Mouse (Mus musculus) liver, postnatal 0 days (tissue): ENCODE data around the gene Ngly1. TPM values are rescaled to one million over a fixed set of nuclear protein-coding genes. Genes with fewer than 3 reads are reported as not detected.
"Not testable (repeated sequence)": the region's sequence is repeated elsewhere in the genome, so short reads cannot be mapped to it uniquely, and the experiment has no call there.

Experiments used
- ATAC-seq: fragments of 200-750 bp; cut with Nextera tagmentation; 2 replicates; pipeline ENCODE4 v1.8.0; 2017; ENCODE audit warnings: mild to moderate bottlenecking, moderate library complexity
- DNase-seq: peaks from one replicate; pipeline ENCODE4 v3.0.0-alpha.2; 2016
- H3K27ac ChIP-seq: fragments of 300-500 bp; sonication (generic); 2 replicates; pipeline ENCODE4 v1.5.1; 2014; ENCODE audit warnings: antibody characterized with exemption, moderate library complexity, mild to moderate bottlenecking, low read depth
- H3K27me3 ChIP-seq: fragments of 300-500 bp; sonication (generic); 2 replicates; pipeline ENCODE4 v1.6.1; 2014; ENCODE audit warnings: low read length, control low read depth, mixed read lengths; ENCODE audit not compliant: insufficient read depth
- H3K36me3 ChIP-seq: fragments of 300-500 bp; sonication (generic); replicated peaks from 2 replicates; pipeline ENCODE4 v1.6.1; 2014; ENCODE audit warnings: mild to moderate bottlenecking, control low read depth, low read length, moderate library complexity, mixed read lengths; ENCODE audit not compliant: insufficient read depth
- H3K4me1 ChIP-seq: fragments of 300-500 bp; sonication (generic); 2 replicates; pipeline ENCODE4 v1.6.1; 2014; ENCODE audit warnings: antibody characterized with exemption, mild to moderate bottlenecking, control low read depth; ENCODE audit not compliant: insufficient read depth
- H3K4me2 ChIP-seq: fragments of 300-500 bp; sonication (generic); 2 replicates; pipeline ENCODE4 v1.6.1; 2014; ENCODE audit warnings: low read depth, mild to moderate bottlenecking, low read length, moderate library complexity, mixed read lengths
- H3K4me3 ChIP-seq: fragments of 300-500 bp; sonication (generic); 2 replicates; pipeline ENCODE4 v1.5.1; 2014; ENCODE audit warnings: low read depth, low read length
- H3K9ac ChIP-seq: fragments of 300-500 bp; sonication (generic); replicated peaks from 2 replicates; pipeline ENCODE4 v1.6.1; 2014; ENCODE audit warnings: mild to moderate bottlenecking, moderate library complexity
- H3K9me3 ChIP-seq: fragments of 300-500 bp; sonication (generic); 2 replicates; pipeline ENCODE4 v1.6.1; 2016; ENCODE audit warnings: mild to moderate bottlenecking, control low read depth, low read length, mixed read lengths
- CTCF ChIP-seq: sonication (generic); IDR thresholded peaks from 2 replicates; pipeline ENCODE4 v1.5.1; 2016; ENCODE audit warnings: antibody characterized with exemption, low read depth
- EP300 ChIP-seq: IDR thresholded peaks from 2 replicates; pipeline ENCODE4 v1.6.1; 2016; ENCODE audit warnings: antibody characterized with exemption, low read depth, mild to moderate bottlenecking
- WGBS: fragments of 180-500 bp; shearing (Covaris S2); extraction: QIAGEN DNeasy Blood & Tissue Kit; methylation state at CpG from one replicate; pipeline ENCODE4 v1.1.7; 2014; ENCODE audit not compliant: insufficient replicate concordance; 5-methylcytosine and 5-hydroxymethylcytosine counted together
- polyA plus RNA-seq: library from polyadenylated mRNA; unstranded; fragments of >200 nt; fragmentation: Nextera tagmentation; extraction: Ambion mirVana; gene quantifications from 2 replicates; pipeline ENCODE4 v1.2.1, GENCODE M21; 2015

Gene Ngly1
- polyA plus RNA-seq, 1 experiment from 2014 or later: 19.9 TPM

GRCm38 (mm10) chr14:16296816-16297468 is 47.9 kb downstream of the Ngly1 start:
- Histone ChIP-seq H3K27ac (no peak overlapping the region), H3K9me3 (no peaks in the 10 kb centered on the region), H3K27me3 (no peaks in the 10 kb centered on the region), H3K4me1 (no peaks in the 10 kb centered on the region), H3K9ac (no peak overlapping the region), H3K4me3 (no peak overlapping the region), H3K4me2 (no peak overlapping the region), H3K36me3 (peaks cover 27% of the 10 kb centered on the region; the same call in 1 of the 2 replicates)
- 71% methylated on average over 2 of the region's 2 CpGs for WGBS
- no peak for TF ChIP-seq CTCF
- TF ChIP-seq EP300: no peak
- ATAC-seq (no peak), DNase-seq (no peak)

- no peak for DNase-seq
- Histone ChIP-seq H3K27me3 (no peaks in the 10 kb centered on the region), H3K9me3 (no peaks in the 10 kb centered on the region), H3K4me1 (no peaks in the 10 kb centered on the region), H3K9ac (no peak overlapping the region), H3K27ac (no peak overlapping the region), H3K4me2 (no peak overlapping the region), H3K4me3 (no peak overlapping the region), H3K36me3 (0 out of 2 replicates have a peak, but pooled peaks cover 5% of the 10 kb centered on the region)
- TF ChIP-seq CTCF (no peak), EP300 (no peak)
- no peak for ATAC-seq
- WGBS: 93% methylated on average over 5 of the region's 5 CpGs
These were observed 52.7 kb downstream of the Ngly1 start for GRCm38 (mm10) chr14:16301735-16302134.

GRCm38 (mm10) chr14:16302688-16303087 is 53.6 kb downstream of the Ngly1 start:
- no peak overlapping the region for H3K4me2 ChIP-seq
- H3K27ac ChIP-seq: no peak overlapping the region
- H3K36me3 ChIP-seq: 0 out of 2 replicates have a peak, but pooled peaks cover 5% of the 10 kb centered on the region
- H3K4me3 ChIP-seq: no peak overlapping the region
- TF ChIP-seq CTCF: no peak
- TF ChIP-seq EP300: no peak
- DNase-seq: no peak
- H3K9me3 ChIP-seq: no peaks in the 10 kb centered on the region
- no peaks in the 10 kb centered on the region for H3K4me1 ChIP-seq
- H3K27me3 ChIP-seq: no peaks in the 10 kb centered on the region
- 48% methylated on average over 1 of the region's 1 CpGs for WGBS
- no peak for ATAC-seq
- H3K9ac ChIP-seq: no peak overlapping the region

- no peak for ATAC-seq
- 76% methylated on average over 6 of the region's 6 CpGs for WGBS
- TF ChIP-seq EP300 (no peak), CTCF (no peak)
These were observed 61.7 kb downstream of the Ngly1 start for GRCm38 (mm10) chr14:16310791-16311190.

GRCm38 (mm10) chr14:16312599-16312998 is 63.5 kb downstream of the Ngly1 start:
- DNase-seq: no peak
- TF ChIP-seq CTCF: no peak
- TF ChIP-seq EP300: no peak
- no peak overlapping the region for H3K27ac ChIP-seq
- no peaks in the 10 kb centered on the region for H3K36me3 ChIP-seq
- H3K9me3 ChIP-seq: no peaks in the 10 kb centered on the region
- no peak overlapping the region for H3K4me3 ChIP-seq
- H3K27me3 ChIP-seq: no peaks in the 10 kb centered on the region
- no peaks in the 10 kb centered on the region for H3K4me1 ChIP-seq
- no peak overlapping the region for H3K9ac ChIP-seq
- H3K4me2 ChIP-seq: no peak overlapping the region
- WGBS: 55% methylated on average over 1 of the region's 1 CpGs
- ATAC-seq: no peak

More at GRCm38 (mm10) chr14:16310791-16311190, 61.7 kb downstream of the Ngly1 start:
- Histone ChIP-seq H3K27ac (no peak overlapping the region), H3K36me3 (no peaks in the 10 kb centered on the region), H3K4me3 (no peak overlapping the region), H3K9me3 (no peaks in the 10 kb centered on the region), H3K4me1 (no peaks in the 10 kb centered on the region), H3K27me3 (no peaks in the 10 kb centered on the region), H3K9ac (no peak overlapping the region), H3K4me2 (no peak overlapping the region)
- DNase-seq: no peak

GRCm38 (mm10) chr14:16313073-16313472 is 64.0 kb downstream of the Ngly1 start:
- H3K4me1 ChIP-seq, H3K27me3 ChIP-seq, H3K4me2 ChIP-seq, H3K4me3 ChIP-seq, H3K27ac ChIP-seq, H3K9me3 ChIP-seq, H3K9ac ChIP-seq, H3K36me3 ChIP-seq, ATAC-seq, DNase-seq: not testable (repeated sequence)
- 81% methylated on average over 2 of the region's 2 CpGs for WGBS
